Mouse (Mus musculus): ENCODE data around the gene Vmn2r13. TPM values are rescaled to one million over a fixed set of nuclear protein-coding genes. Genes with fewer than 3 reads are reported as not detected.
"Not testable (repeated sequence)": the region's sequence is repeated elsewhere in the genome, so short reads cannot be mapped to it uniquely, and the experiment has no call there.

The Vmn2r13 gene
- not detected in 2 replicates for polyA plus RNA-seq (2012; rRNA removed)

GRCm38 (mm10) chr5:109192099-109192498 is at the start of gene Vmn2r13:
TSS of gene Vmn2r13 (minus strand) at chr5:109192199.
- not testable (repeated sequence) for DNase-seq (ENCODE audit: low read depth)

- no peak for TF ChIP-seq CTCF (IDR thresholded peaks at IDR 0.05; ENCODE audit: borderline replicate concordance, extremely low read depth, insufficient read depth, insufficient read length)
- no peak for TF ChIP-seq POLR2A (IDR thresholded peaks at IDR 0.05; ENCODE audit: borderline replicate concordance, extremely low read depth, insufficient read depth, insufficient read length, poor library complexity, severe bottlenecking)
- no peak for DNase-seq (ENCODE audit: low read depth)
These were observed 32.6 kb upstream of the Vmn2r13 start, which contains the start of gene Vmn2r14 for GRCm38 (mm10) chr5:109224608-109225007. TSS of gene Vmn2r14 (minus strand) at chr5:109224708.

GRCm38 (mm10) chr5:109166851-109167250 is 25.1 kb downstream of the Vmn2r13 start:
- DNase-seq (ENCODE audit: low read depth) = not testable (repeated sequence)

GRCm38 (mm10) chr5:109160121-109160520 is 31.9 kb downstream of the Vmn2r13 start:
- DNase-seq (ENCODE audit: low read depth) = no peak
- TF ChIP-seq POLR2A (IDR thresholded peaks at IDR 0.05; ENCODE audit: borderline replicate concordance, extremely low read depth, insufficient read depth, insufficient read length, poor library complexity, severe bottlenecking) = no peak
- TF ChIP-seq CTCF (IDR thresholded peaks at IDR 0.05; ENCODE audit: borderline replicate concordance, extremely low read depth, insufficient read depth, insufficient read length) = no peak

GRCm38 (mm10) chr5:109159576-109159975 is 32.4 kb downstream of the Vmn2r13 start:
- DNase-seq (ENCODE audit: low read depth) = not testable (repeated sequence)

- DNase-seq (ENCODE audit: low read depth) = not testable (repeated sequence)
These were observed 33.2 kb downstream of the Vmn2r13 start for GRCm38 (mm10) chr5:109158488-109159485.

- no peak for DNase-seq (ENCODE audit: low read depth)
- TF ChIP-seq CTCF (IDR thresholded peaks at IDR 0.05; ENCODE audit: borderline replicate concordance, extremely low read depth, insufficient read depth, insufficient read length) (no peak), POLR2A (IDR thresholded peaks at IDR 0.05; ENCODE audit: borderline replicate concordance, extremely low read depth, insufficient read depth, insufficient read length, poor library complexity, severe bottlenecking) (no peak)
These were observed 52.5 kb downstream of the Vmn2r13 start for GRCm38 (mm10) chr5:109139546-109139945.

- no peak for TF ChIP-seq POLR2A (IDR thresholded peaks at IDR 0.05; ENCODE audit: borderline replicate concordance, extremely low read depth, insufficient read depth, insufficient read length, poor library complexity, severe bottlenecking)
- no peak for TF ChIP-seq CTCF (IDR thresholded peaks at IDR 0.05; ENCODE audit: borderline replicate concordance, extremely low read depth, insufficient read depth, insufficient read length)
- DNase-seq (ENCODE audit: low read depth) = no peak
These were observed 55.3 kb downstream of the Vmn2r13 start for GRCm38 (mm10) chr5:109136731-109137130.

Other genes with a start within 250 kb of the Vmn2r13 start
- gene Vmn2r10, start 185.7 kb downstream of the Vmn2r13 start, polyA plus RNA-seq (2012; rRNA removed) = not detected in 2 replicates
- gene Vmn2r11, start 132.6 kb downstream of the Vmn2r13 start, polyA plus RNA-seq (2012; rRNA removed) = not detected in 2 replicates
- not detected in 2 replicates for gene Vmn2r12, start 94.2 kb downstream of the Vmn2r13 start, polyA plus RNA-seq (2012; rRNA removed)
- gene Vmn2r14, start 32.5 kb upstream of the Vmn2r13 start, polyA plus RNA-seq (2012; rRNA removed) = not detected in 2 replicates
- gene Vmn2r15, start 105.4 kb upstream of the Vmn2r13 start, polyA plus RNA-seq (2012; rRNA removed) = not detected in 2 replicates
- gene Vmn2r16, start 138.0 kb upstream of the Vmn2r13 start, polyA plus RNA-seq (2012; rRNA removed) = not detected in 2 replicates
- gene Vmn2r17, start 227.5 kb upstream of the Vmn2r13 start, polyA plus RNA-seq (2012; rRNA removed) = not detected in 2 replicates